Mouse (Mus musculus): ENCODE results near the gene Fgfr2.
A peak's percentile ranks its signal among the peaks of the same experiment; 100 is the strongest.
"Not testable (repeated sequence)": the region's sequence is repeated elsewhere in the genome, so short reads cannot be mapped to it uniquely, and the experiment has no call there.

Fgfr2 gene

DNA sequence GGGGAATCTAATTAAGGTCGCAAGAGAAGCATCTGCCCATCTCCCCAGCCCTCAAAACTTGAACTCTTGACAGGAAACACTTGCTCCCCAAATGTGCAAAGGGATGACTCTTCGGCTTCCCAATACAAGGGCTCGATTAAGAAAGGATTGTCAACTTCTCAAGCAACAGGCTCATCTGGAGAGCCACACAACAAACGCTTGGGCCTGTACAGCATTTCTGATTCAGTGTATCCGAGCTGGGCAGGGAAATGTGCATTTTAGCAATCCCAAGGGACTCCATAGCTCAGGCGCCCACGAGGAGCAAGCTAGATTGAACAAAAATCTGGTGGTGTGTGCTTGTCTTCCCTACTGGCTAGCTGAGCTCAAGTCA, 2576.7 kb downstream of the Fgfr2 start:
- DNase-seq: no peak

DNA sequence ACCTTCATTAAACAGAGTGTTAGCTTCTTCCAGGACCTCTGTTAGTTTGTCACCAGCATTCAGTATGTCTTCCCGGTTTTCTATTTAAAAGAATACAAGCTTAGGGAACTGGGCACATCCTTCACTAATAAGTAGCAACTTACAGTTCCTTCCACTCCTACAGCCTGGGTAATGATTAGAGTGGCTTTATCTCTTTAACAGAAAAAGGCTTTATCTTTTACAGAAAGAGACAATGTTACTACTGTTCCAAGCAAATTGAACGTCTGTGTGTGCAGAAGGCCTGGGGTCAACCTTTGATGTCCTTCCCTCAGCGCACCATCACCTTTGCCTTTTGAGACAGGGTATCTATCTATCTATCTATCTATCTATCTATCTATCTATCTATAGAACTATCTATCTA, 2577.3 kb downstream of the Fgfr2 start:
- no peak for DNase-seq

DNA sequence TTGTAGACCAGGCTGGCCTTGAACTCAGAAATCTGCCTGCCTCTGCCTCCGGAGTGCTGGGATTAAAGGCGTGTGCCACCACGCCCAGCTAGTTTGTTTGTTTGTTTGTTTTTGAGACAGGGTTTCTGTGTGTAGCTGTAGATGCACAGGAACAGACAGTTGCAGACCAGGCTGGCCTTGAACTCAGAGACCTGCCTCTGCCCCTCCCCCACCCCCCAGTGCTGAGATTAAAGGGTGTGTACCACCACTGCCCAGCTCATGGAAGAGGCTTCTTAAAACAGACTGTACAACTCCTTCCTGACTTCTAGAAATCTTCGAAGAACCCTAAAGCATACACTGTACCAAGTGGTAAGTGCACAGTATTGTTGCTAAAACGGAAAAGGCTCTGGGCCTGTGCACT, 2577.7 kb downstream of the Fgfr2 start:
- no peak for DNase-seq

DNA sequence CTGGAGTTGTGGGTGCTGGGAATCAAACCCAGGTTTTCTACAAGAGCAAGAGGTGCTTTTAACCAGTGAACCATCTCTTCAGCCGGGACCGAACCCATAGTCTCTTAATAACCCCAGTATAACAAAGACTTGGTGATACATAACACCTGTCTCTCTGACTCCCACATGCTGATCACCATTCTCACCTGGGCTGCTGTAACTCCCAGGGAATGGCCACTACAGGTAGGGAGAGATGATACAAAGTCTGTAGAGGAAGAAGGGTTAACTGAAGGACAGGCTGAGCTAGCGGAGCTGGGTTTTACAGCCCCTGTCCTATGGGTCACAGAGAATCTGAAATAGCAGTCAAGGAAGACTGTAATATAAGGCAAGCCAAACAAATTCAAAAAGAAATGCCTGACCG, 2580.0 kb downstream of the Fgfr2 start:
- no peak for DNase-seq

DNA sequence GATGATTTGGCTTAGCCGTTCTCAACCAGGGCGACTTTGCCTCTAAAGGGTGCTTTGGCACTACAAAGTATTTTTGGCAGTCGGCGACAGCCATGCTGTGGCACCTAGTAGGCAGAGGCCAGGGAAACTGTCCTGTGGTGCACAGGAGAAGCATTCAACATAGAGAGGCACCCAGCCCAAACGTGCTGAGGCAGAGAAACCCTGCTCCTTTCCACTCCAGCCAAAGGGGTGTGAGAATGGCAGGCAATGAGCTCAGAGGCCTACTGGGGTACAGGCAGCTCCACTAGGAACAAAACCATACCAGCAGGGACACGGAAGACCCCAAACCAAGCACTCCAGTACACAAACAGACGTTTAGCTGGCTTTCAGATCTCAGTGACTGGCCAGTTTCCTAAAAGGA, 2583.0 kb downstream of the Fgfr2 start:
- DNase-seq: no peak

DNA sequence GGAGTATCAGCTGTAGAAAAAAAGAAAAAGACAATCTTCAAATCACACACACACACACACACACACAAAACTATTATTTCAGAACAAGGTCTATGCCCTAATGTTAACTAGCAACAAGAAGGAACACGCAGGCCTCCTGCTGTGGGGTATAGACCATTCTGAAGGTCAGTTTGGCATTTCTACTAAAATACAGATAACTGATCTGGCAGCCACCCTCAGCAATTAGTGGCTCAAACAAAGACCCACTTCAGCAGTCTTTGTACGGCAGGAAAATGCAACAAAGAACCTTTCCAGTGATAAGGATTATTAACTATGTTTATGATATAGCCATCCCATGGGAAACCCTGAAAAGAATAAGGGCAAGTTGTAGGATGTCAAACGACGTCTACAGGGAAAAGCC, 2586.1 kb downstream of the Fgfr2 start:
- no peak for DNase-seq

DNA sequence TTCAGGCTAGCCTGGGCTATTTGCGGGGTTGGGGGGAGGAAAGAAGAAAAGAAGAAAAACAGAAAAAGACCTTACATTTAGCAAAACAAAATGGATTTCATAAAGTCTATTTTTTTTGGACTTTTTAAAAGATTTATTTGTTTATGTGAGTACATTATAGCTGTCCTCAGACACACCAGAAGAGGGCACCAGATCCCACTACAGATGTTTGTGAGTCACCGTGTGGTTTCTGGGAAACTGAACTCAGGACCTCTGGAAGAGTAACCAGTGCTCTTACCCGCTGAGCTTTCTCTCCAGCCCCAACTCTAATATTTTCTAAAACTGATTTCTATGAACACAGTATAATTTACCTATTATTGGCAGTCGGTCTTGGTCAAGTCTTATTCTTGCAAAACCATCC, 2588.0 kb downstream of the Fgfr2 start:
- no peak for DNase-seq

DNA sequence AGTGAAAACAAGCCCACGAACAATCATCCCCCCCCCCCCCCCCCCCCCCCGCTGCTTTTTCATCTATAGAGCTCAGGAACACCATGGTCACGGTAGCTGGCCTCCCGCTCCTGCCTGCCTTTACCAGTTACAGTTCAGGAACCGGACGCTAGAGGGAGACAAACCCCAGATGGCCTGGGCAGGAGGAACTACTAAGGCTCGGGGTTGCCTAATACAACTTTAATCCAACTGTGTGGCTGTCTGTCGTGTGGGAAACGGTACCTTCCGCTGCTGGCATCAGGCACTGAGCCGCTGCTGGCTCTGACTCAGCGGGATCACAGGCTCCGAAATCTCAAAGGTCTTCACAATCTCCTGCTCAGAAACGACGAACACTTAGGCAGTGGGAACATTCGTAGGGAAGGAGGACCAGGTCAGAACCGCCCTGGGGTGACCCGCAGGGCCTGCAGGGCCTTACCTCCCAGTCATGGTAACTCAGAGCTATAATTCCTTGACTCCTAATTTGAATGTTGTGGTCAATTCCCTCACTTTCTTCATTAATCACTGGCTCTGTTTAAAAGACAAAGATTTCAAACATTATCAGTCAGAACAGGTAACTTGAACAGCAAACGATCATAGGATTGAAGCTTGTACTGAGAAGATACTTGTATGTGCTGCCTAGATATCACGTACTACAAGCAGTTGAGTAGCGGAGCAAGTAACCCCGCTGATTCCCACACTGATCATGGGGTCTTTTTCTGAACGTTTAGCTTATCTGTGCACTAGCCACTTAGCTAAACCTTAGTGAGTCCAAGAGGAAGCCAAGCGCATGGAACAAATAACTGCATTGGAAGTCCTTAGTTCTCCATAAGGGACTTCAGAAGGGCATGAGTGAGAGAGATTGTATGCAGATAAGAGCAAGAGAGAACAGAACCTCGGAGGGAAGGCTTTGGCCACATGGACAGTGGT, 2589.6 kb downstream of the Fgfr2 start:
- DNase-seq: peak; percentile 89 to 95

DNA sequence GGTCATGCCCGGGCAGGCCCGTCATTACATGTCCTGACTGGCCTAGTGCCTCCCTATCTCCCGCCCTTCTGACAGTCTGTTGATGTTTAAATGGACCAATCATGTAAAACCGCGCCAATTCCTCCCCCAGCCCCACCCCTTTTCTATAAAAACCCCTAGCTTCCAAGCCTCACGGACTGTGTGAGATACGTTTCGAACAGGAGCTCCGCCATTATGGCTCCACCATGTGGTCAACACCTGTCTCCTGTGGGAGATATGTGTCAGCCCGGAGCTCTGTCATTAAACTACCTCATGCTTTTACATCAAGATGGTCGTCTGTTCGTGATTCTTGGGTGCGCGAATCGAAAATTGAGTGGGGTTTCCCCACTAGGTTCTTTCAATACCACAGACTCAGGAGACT, 2592.0 kb downstream of the Fgfr2 start:
- DNase-seq: not testable (repeated sequence)

DNA sequence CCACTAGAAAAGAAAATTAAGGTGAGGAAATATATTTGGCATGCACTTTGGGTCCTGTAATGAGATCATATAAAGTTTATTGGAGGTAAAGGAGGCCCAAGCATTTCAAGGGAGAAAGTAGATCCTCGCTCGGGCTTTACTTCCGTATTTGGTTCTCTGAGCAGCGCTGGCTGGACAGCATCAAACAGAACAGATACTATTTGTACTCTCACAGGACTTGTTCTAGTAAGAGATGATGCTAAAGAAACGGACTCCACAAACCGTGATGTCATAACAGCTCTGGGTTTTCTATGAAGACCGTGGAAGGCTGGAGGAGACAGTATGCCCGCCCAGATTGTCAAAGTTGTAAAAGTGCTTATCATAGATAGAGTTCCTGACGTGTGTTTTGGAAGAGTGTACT, 2595.8 kb downstream of the Fgfr2 start:
- no peak for DNase-seq

DNA sequence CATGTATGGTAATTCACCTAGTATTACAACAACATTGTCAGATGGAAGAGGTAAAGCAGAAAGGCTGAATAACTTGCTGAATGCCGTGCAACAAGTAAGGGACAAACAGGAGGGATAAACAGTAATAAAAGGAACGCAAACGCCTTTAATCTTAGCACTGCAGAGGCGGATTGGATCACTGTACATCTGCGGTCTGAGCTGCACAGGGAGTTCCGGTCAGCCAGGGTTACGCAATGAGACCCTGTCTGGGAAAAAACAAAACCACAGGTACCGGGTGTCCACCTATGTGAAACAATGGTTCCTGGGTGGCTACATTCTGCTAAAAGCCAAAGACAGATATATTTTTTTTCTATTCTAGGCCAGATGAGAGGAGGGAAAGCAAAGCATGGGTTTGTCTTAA, 2599.7 kb downstream of the Fgfr2 start:
- no peak for DNase-seq

DNA sequence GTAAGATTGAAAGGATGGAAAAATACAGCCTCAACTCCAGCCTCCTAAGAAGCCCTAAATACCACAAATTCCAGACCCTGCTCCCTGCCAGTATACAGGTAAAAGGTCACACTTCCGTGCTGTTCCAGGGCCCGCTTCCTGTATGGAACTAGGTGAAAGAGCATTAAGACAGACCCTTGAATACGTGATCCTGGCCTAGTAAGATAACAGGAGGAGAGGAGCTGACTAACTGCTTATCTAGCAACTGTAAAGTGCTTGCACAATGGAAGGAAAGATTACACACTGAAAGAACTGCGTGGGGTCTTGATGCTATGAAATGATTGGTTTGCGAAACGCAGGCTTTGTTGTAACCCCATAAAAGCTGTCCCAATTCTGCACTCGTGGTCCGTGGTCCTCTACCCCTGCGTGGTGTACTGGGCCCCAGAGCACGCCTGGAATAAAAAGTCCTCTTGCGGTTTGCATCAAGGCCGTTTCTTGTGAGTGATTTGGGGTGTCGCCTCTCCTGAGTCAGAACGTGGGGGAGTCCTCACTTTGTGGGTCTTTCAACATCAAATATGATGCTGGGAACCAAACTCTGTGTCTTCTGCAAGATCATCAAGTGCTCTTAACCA, 2602.2 kb downstream of the Fgfr2 start:
- no peak for DNase-seq

DNA sequence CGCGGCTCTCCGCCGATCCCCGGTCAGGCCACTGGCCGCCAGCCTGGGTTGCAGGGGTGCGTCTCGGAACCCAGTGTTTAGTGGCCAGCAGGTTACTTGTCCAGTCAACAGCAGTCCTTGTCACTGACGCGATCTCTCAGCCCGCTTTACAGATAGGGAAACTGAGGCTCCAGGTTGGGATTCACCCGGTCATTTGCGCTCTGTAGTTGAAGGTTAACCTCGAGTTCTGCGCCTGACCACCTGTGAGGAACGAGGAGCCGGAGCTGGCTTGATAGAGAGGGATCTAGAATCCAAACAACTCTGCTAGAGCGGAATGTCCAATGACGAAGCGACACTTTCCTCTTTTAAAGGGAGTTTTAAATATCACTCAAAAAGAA, 2603.1 kb downstream of the Fgfr2 start, which contains the start of gene Ate1:
Ate1 (minus strand) TSS at position 321 of the 377 bp plus-strand sequence.
- DNase-seq: no peak

DNA sequence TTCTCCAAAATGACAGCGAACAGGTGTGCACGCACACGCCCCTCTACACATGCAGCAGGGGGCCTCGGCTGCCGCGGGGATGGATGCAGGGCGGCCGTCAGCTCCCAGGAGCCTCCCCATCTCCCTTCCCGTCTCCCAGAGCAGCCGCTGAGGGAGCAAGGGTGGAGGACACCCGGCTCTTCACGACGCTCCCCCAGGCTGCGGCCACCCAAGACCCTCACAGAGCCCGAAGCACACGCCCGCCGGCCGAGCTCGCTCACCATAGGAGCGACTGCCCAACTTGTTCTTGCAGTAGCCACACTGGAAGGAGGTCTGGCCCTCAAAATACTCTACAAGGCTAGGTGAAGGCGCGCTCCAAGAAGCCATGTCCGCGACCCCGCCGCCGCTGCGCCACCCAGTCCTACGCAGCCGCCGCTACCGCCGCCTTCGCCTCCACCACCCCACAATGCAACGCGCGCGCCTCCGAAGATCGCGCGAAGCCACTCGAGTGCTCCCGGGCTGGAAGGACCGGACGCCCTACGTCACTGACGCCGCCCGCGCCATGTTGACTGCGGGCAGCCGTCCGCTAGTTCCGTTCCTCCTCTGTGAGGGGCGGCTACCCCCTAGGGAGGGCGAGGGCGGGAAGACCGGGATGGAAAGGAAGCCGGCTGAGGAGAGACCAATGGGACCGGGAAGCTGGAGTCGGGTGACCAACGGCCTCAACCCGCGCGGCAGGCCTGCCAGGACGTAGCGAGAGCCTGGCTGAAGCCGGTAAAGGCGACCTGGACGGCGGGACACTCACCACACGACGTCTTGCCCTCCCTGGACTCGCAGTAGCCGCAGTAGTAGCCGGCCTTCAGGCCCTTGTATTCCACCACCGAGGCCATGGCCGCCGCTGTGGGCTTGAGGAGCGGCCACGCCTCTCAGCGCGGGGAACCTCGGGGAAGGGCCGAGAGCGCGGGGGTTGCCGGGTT, 2603.8 kb downstream of the Fgfr2 start:
- DNase-seq: peak; percentile 99 to 100

DNA sequence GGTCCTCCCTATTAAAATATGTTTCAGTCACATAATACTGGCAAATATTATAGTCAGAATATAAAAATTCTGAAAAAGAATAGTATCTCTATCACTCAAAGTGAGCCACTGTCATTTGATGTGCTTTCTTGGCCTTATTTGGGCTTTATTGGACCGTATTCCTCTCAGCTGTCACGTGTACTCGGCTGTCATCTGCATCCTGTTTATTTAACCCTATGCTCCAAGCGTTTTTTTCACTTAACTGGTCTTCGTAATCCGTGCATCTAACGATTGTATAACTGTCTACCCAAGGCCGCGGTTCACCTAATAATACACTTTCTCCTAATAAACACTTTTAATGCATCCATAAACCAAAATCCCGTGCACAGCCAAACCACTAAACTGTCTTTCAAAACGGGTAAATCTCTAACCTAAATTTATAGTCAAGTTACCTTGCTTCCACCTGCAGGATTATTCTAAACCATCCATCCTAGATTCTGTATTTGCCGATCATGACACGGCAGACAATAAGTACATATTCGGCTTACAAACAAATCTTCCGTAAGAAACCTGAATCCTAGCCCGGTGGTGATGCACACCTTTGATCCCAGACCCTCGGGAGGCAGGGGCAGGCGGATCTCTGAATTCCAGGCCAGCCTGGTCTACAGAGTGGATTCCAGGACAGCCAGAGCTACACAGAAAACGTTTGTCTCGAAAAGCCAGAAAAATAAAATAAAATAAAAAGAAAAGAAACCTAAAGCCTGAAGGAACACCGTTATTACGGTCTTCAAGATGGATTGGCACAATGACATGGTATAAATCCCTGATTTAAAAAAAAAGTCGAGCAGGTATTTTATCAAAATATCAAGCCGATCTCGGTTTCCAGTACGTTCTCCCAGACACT, 2604.7 kb downstream of the Fgfr2 start:
- peak; percentile 21 to 25 for DNase-seq

DNA sequence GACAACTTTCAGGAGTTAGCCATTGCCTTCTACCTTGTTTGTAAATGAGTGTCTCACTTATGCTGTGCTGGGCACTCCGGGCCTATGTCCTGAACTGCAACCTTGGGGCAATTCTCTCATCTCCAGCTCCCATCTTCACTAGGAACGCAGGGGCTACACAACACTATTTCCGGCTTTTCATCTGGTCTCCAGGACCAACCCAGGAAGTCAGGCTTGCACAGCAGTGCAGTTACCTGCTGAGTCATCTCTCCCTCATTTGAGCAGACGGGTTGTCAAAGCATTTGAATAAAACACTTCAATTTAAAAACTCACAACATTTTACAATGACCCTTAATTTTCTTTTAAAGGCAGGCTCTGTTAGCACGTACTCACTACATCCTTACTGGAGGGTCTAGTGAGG, 2612.9 kb downstream of the Fgfr2 start:
- DNase-seq: no peak

DNA sequence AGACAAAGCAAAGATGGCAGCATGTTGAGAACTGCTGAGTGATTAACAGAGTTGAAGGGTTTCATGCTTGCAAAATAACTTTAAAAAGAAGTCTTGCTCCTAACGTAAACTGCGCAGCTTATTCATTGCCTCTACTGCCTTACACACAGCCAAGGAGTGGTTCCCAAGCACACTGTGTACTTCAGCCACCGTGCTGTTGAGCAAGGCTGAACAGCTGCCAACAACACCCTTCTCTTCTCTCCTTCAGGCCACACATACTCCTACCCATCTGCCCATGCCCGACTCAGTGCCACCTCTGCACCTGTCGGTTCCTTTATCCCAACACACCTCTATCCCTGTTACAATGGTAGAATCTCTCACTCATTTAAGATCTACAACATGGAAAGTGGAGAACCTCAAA, 2620.1 kb downstream of the Fgfr2 start:
- DNase-seq: no peak

DNA sequence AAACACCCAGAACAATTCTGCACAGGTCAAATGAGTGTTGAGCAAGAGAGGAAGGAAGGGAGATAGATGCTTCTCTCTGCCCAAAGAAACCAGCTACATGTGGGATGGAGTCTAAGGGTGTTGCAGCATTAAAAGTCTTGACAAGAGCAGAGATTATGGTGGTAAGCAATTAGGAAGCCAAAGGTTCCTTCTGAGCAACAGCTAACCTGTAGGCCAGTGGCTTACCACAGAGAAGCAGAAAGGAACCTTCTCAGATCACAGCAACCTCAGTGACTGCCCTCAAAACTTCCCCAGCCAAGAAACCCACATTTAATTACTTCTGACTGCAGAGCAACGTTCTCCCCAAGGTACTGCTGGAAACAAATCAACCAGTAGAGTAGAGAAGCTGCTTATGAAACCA, 2621.7 kb downstream of the Fgfr2 start:
- DNase-seq: no peak

DNA sequence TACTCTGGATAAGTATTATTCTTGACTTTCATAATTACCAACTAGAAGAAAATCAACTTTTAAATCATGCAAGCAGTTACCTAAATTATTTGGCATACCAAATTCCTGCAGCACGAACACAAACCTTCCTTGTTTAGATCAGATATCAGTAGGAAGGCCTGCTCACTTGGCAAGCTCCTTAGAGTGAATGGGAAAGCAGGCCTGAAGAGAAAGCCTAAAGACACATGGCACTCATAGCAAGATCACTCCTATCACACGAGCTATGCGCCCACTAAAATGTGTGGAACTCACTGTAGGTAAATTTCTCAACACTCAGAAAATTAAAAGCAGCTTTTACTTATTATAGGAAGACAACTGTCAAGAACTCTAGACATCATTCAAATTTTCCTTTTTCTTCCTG, 2629.8 kb downstream of the Fgfr2 start:
- no peak for DNase-seq

DNA sequence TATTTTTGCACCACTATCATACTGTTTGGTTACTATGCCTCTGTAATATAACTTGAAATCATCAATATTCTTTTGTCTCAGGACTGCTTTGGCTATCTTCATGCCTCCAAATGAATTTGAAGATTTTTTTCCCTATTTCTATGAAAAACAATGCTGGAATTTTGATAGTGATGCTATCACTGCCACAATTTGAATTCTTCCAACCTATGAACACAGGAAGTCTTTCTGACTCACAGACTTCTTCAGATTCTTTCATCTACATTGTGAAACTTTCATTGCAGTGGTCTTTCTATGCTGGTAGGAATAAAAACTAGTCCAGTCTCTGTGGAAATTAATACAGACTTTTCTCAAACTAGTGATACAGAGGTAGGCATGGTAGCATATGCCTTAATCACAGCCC, 2631.1 kb downstream of the Fgfr2 start:
- no peak for DNase-seq

DNA sequence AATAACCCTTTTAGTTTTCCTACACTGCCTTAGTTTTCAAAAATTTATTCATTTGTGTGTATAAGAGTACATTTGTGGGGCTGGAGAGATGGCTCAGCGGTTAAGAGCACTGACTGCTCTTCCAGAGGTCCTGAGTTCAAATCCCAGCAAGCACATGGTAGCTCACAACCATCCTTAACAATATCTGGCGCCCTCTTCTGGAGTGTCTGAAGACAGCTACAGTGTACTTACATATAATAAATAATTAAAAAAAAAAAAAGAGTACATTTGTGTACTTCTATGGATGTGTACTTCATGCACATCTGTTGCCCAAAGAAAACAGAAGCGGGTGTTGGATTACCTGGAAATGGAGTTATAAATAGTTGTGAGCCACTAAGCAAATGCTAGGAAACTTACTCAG, 2644.1 kb downstream of the Fgfr2 start:
- DNase-seq: not testable (repeated sequence)

DNA sequence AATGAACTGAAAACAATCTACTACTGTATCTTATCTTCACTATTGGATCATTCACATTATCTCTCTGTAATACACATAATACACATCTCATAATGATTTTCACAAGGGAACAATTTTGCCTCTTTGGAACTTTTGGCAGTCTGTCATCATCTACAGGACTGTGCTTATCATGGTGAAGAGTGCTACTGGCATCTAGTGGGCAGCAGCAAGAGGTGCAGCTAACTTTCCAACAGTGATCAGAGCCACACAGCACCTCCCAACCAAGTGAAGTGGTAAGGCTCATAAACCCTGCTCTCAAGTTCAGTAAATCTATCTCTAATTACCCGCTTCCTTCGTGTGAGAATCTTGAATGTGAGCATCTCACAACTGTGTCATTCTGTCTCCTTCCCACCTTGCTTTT, 2647.2 kb downstream of the Fgfr2 start:
- DNase-seq: peak; percentile 43 to 63
